Mouse (Mus musculus): ENCODE results near the gene C2cd2l. TPM values are rescaled to one million over a fixed set of nuclear protein-coding genes. Genes with fewer than 3 reads are reported as not detected.
"Not testable (repeated sequence)": the region's sequence is repeated elsewhere in the genome, so short reads cannot be mapped to it uniquely, and the experiment has no call there.

C2cd2l gene
- total RNA-seq, 1 experiment from 2014 or later: 5.1 TPM

DNA sequence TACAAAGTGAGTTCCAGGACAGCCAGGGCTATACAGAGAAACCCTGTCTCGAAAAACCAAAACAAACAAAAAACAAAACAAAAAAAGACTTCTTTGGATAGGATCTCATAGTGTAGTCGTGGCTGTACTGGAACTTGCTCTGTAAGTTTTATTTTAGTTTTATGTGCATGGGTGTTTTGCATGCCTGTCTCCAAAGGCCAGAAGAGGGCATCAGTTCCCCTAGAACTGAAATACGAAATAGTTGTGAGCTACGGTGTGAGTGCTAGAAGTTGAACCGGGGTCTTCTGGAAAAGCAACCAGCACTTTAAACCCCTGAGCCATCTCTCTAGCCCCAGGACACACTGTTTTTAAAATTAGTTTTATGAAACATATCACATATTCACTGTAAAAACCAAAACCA, 18.5 kb upstream of the C2cd2l start:
- ATAC-seq (replicated peaks in 1 of 2; ENCODE audit: insufficient read depth in 1 of 2, low FRiP score in 2 of 2, low TSS enrichment in 1 of 2, low read depth in 1 of 2, poor library complexity in 2 of 2, severe bottlenecking in 2 of 2): no peak

DNA sequence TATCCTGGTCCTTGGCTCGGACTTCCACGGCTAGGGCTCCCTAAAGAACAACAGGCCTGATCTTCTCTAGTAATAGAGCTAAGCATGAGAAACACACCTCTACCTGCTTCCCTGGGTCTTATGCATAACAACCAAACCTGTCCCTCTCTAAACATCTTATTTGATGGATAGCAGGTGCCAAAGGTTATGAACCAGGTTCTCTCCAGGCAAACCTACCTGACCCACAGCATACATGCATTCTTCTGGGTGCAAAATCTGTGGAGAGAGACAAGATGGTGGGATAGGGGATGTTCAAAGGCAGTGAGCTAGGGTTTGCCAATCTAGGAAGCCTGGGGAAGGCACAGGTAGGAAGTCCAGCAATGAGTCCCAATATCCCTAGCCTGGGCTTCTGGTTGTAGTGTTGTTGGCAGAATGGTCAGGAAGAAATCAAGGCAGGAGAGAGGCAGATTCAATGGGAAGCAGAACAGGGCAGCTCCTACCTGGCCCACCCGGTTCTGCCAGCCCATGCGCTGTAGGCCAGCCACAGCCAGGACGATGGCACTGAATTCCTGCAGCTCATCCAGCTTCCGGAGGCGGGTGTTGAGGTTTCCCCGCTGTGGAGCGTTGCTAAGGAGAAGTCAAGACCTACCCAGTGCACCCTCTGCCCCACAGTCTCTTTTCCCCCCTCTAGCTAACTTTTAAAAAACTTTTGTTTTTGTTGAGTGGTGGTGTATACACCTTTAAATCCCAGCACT, 17.5 kb upstream of the C2cd2l start:
- ATAC-seq (replicated peaks in 1 of 2; ENCODE audit: insufficient read depth in 1 of 2, low FRiP score in 2 of 2, low TSS enrichment in 1 of 2, low read depth in 1 of 2, poor library complexity in 2 of 2, severe bottlenecking in 2 of 2): no peak

- no peak for ATAC-seq (replicated peaks in 1 of 2; ENCODE audit: insufficient read depth in 1 of 2, low FRiP score in 2 of 2, low TSS enrichment in 1 of 2, low read depth in 1 of 2, poor library complexity in 2 of 2, severe bottlenecking in 2 of 2)
Observed at GRCm38 (mm10) chr9:44336964-44337363, 16.9 kb upstream of the C2cd2l start.

GRCm38 (mm10) chr9:44336513-44336912, 16.4 kb upstream of the C2cd2l start:
- ATAC-seq (replicated peaks in 1 of 2; ENCODE audit: insufficient read depth in 1 of 2, low FRiP score in 2 of 2, low TSS enrichment in 1 of 2, low read depth in 1 of 2, poor library complexity in 2 of 2, severe bottlenecking in 2 of 2): not testable (repeated sequence)

GRCm38 (mm10) chr9:44336093-44336406, 16.0 kb upstream of the C2cd2l start:
- no peak for ATAC-seq (replicated peaks in 1 of 2; ENCODE audit: insufficient read depth in 1 of 2, low FRiP score in 2 of 2, low TSS enrichment in 1 of 2, low read depth in 1 of 2, poor library complexity in 2 of 2, severe bottlenecking in 2 of 2)

DNA sequence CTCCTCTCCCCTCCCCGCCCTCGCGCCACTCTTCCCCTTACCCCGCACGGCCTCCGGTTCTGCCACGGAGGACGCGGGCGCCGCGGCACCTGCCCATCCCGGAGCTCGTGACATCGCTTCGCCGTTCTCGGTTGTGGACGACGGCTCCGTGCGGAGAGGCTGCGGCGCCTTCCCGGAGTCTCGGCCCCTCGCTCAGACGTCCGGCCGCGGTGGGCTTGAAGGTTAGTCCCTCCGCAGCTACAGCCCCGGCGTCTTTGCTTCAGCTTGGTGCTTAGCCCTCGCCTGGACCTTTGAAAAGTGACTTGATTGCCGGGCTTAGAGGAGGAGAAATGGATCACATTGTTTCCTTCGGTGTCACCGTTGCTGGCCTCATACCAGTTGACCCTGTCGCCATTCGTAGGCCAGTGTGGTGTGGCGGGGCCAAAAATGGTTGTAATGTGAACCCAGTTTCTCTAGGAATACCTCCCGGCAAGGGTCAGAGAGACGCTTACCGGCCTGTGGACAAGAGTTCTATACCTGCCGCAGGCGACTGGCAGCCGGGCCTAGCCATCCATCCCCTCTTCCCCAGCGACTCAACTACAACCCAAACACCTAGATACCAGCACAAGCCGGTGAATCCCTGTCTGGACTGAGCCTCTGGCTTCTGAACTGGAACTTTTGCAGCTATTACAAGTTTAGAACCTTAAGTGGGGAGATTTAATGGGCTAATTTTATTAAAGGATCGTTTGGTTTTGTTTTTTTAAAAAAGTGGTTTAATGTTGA, 15.4 kb upstream of the C2cd2l start:
- no peak for ATAC-seq (replicated peaks in 1 of 2; ENCODE audit: insufficient read depth in 1 of 2, low FRiP score in 2 of 2, low TSS enrichment in 1 of 2, low read depth in 1 of 2, poor library complexity in 2 of 2, severe bottlenecking in 2 of 2)

DNA sequence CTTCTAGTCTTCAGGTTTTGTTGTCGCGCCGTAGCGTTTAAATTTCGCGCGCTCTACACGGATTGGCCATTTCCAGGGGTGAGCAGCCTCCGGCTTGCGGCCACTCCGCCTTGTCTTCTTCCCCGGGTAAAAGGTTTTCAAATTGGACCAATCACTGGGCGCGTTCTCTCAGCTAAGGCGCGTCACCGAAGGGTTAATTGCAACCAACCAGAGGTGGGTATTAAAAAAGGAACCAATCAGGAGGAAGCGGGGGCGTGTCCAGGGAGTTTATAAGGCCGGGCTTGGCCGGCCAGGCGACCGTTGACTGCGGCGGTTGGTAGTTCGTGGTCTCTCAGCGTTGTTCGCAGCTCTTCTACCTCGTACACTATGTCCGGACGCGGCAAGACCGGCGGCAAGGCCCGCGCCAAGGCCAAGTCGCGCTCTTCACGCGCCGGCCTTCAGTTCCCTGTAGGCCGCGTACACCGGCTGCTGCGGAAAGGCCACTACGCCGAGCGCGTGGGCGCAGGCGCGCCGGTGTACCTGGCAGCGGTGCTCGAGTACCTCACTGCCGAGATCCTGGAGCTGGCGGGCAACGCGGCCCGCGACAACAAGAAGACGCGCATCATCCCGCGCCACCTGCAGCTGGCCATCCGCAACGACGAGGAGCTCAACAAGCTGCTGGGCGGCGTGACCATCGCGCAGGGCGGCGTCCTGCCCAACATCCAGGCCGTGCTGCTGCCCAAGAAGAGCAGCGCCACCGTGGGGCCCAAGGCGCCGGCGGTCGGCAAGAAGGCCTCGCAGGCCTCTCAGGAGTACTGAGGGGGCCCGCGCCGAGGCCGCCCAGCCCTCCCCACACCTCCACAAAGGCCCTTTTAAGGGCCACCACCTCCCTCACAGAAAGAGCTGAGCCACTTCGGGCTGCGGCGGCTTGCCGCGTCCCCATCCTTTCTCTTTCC, 14.6 kb upstream of the C2cd2l start, which contains the start of gene H2afx:
TSS of gene H2afx (plus strand) at position 299 of the 935 bp plus-strand sequence.
- ATAC-seq (replicated peaks in 1 of 2; ENCODE audit: insufficient read depth in 1 of 2, low FRiP score in 2 of 2, low TSS enrichment in 1 of 2, low read depth in 1 of 2, poor library complexity in 2 of 2, severe bottlenecking in 2 of 2): peak; percentile 93 to 97

DNA sequence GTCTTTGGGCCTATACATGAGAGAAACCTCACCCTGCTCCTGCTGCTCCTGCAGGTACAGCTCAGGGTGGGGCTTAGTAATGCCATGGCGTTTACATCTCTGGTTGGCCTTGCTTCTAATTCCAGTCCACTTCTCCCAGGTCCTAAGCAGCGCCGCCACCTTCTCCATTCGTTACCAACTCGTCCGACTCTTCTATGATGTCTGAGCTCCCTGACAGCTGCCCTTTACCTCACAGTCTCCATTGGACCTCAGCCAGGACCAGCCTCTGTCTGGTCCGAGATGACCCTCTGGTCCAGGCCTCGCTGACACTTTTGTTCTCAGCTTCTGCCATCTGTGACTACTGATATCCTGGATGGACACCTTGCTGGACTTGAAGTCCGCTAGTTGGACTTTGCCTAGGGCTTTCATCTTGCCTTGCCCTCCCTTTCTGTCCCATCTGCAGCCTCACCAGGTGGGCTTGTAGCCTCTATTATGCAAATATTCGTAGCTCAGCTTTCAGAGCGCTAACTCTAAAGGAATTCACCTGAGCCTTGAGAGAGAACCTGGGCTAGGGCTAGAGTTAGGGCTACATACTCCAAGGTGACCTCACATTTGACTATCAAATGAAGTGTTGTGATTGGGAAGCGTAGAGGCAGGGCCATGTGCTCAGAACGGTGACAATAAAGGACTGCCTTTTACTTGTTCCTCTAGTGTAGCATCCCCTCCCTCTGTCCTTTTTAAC, 13.0 kb upstream of the C2cd2l start:
- ATAC-seq (replicated peaks in 1 of 2; ENCODE audit: insufficient read depth in 1 of 2, low FRiP score in 2 of 2, low TSS enrichment in 1 of 2, low read depth in 1 of 2, poor library complexity in 2 of 2, severe bottlenecking in 2 of 2): no peak

- no peak for ATAC-seq (replicated peaks in 1 of 2; ENCODE audit: insufficient read depth in 1 of 2, low FRiP score in 2 of 2, low TSS enrichment in 1 of 2, low read depth in 1 of 2, poor library complexity in 2 of 2, severe bottlenecking in 2 of 2)
Observed at GRCm38 (mm10) chr9:44330736-44331135, 10.7 kb upstream of the C2cd2l start.

DNA sequence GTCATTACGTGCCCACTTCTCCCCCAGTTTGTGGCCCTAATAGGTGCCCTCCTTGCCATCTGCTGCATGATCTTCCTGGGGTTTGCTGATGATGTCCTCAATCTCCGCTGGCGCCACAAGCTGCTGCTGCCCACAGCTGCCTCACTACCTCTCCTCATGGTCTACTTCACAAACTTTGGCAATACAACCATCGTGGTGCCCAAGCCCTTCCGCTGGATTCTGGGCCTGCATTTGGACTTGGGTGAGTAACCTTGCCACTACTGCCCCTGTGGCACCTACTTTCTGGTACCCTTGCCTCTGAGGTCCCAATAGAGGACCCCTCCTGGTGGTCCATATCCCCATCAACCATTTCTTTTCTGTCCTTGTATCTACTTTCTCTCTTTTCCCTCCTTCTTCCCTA, 7.8 kb upstream of the C2cd2l start:
- no peak for ATAC-seq (replicated peaks in 1 of 2; ENCODE audit: insufficient read depth in 1 of 2, low FRiP score in 2 of 2, low TSS enrichment in 1 of 2, low read depth in 1 of 2, poor library complexity in 2 of 2, severe bottlenecking in 2 of 2)

- no peak; a peak in 1 of 4 replicates for ATAC-seq (replicated peaks in 1 of 2; ENCODE audit: insufficient read depth in 1 of 2, low FRiP score in 2 of 2, low TSS enrichment in 1 of 2, low read depth in 1 of 2, poor library complexity in 2 of 2, severe bottlenecking in 2 of 2)
Observed at GRCm38 (mm10) chr9:44327064-44327711, 7.1 kb upstream of the C2cd2l start.

- peak; percentile 91 to 93 for ATAC-seq (replicated peaks in 1 of 2; ENCODE audit: insufficient read depth in 1 of 2, low FRiP score in 2 of 2, low TSS enrichment in 1 of 2, low read depth in 1 of 2, poor library complexity in 2 of 2, severe bottlenecking in 2 of 2)
Observed at GRCm38 (mm10) chr9:44326371-44327063, 6.4 kb upstream of the C2cd2l start.

GRCm38 (mm10) chr9:44325768-44326370, 5.8 kb upstream of the C2cd2l start, which contains the start of gene Dpagt1:
TSS of gene Dpagt1 (plus strand) at chr9:44326019.
- no peak for ATAC-seq (replicated peaks in 1 of 2; ENCODE audit: insufficient read depth in 1 of 2, low FRiP score in 2 of 2, low TSS enrichment in 1 of 2, low read depth in 1 of 2, poor library complexity in 2 of 2, severe bottlenecking in 2 of 2)

DNA sequence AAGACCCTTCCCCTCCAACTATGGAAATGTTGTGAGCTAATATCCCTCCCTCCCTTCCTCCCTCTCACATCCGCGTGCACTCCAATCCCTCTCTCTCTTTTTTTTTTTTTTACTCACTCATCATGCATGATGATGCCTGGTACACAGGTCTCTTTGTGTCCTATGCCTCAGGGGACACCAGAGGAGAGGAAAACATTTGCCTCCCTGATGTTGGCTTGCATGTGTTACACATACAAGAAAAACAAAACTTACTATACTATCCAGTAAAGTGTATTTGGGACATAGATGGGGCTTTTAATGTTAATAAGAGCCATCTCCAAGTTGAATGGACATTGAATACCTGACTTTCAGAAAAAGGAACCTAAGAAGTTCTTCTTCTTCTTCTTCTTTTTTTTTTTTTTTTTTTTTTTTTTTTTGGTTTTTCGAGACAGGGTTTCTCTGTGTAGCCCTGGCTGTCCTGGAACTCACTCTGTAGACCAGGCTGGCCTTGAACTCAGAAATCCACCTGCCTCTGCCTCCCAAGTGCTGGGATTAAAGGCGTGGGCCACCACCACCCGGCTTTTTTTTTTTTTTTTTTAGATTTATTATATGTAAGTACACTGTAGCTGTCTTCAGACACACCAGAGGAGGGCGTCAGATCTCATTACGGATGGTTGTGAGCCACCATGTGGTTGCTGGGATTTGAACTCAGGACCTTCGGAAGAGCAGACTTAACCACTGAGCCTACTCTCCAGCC, 5.1 kb upstream of the C2cd2l start:
- not testable (repeated sequence) for ATAC-seq (replicated peaks in 1 of 2; ENCODE audit: insufficient read depth in 1 of 2, low FRiP score in 2 of 2, low TSS enrichment in 1 of 2, low read depth in 1 of 2, poor library complexity in 2 of 2, severe bottlenecking in 2 of 2)

- ATAC-seq (replicated peaks in 1 of 2; ENCODE audit: insufficient read depth in 1 of 2, low FRiP score in 2 of 2, low TSS enrichment in 1 of 2, low read depth in 1 of 2, poor library complexity in 2 of 2, severe bottlenecking in 2 of 2): no peak
Observed at GRCm38 (mm10) chr9:44324147-44324546, 4.1 kb upstream of the C2cd2l start.

Data from hematopoietic stem cell, adult 5-6 weeks (primary cell).